Mouse (Mus musculus) thymus, adult 2 months (tissue): ENCODE data around the gene Zdbf2.

Experiments used
- CTCF ChIP-seq: fragments of 200-500 bp; IDR thresholded peaks from 2 replicates; pipeline ENCODE4 v1.5.1; 2012; ENCODE audit warnings: mild to moderate bottlenecking, control low read depth, low read length, moderate library complexity, borderline replicate concordance; ENCODE audit not compliant: control insufficient read depth, poor library complexity, insufficient read depth; ENCODE audit errors: extremely low read depth
- POLR2A ChIP-seq: fragments of 200-500 bp; IDR thresholded peaks from 2 replicates; pipeline ENCODE4 v1.6.1; 2012; ENCODE audit warnings: mild to moderate bottlenecking, low read length, control low read depth, moderate library complexity; ENCODE audit not compliant: control insufficient read depth, poor library complexity, insufficient read depth; ENCODE audit errors: extremely low read depth

DNA sequence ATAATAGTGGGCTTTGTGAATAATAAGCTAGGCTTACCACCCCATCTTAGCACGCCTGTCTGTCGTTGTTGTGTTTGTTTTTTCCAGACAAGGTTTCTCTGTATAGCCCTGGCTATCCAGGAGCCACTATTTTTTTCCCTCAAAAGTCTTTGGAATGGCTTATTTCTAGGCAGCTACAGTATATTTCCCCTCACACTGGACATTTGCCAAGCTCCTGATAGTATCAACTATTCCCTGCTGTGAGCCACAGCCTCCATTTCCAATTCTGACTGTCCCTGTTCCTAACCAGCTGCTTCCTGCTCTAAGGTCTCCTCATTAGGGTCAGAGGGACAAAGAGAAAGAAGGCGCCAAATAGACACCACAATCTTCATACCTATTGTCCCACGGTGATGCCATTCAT lies 18.0 kb upstream of the Zdbf2 start:
- TF ChIP-seq POLR2A (no peak), CTCF (no peak)
